Mouse (Mus musculus) midbrain, embryonic 12.5 days (tissue): Measurements from ENCODE around the gene Cuedc2. TPM values are rescaled to one million over a fixed set of nuclear protein-coding genes. Genes with fewer than 3 reads are reported as not detected.
A peak's percentile ranks its signal among the peaks of the same experiment; 100 is the strongest.

ENCODE experiments used
- ATAC-seq: fragments of 200-750 bp; cut with Nextera tagmentation; 2 replicates; pipeline ENCODE4 v1.8.0; 2017; ENCODE audit warnings: low read depth, moderate TSS enrichment, moderate library complexity; ENCODE audit not compliant: low FRiP score
- H3K27ac ChIP-seq: fragments of 300-500 bp; sonication (generic); replicated peaks from 2 replicates; pipeline ENCODE4 v1.5.1; 2016; ENCODE audit warnings: mild to moderate bottlenecking
- H3K27me3 ChIP-seq: fragments of 300-500 bp; sonication (generic); 2 replicates; pipeline ENCODE4 v1.6.1; 2016; ENCODE audit warnings: mild to moderate bottlenecking
- H3K36me3 ChIP-seq: fragments of 300-500 bp; sonication (generic); 2 replicates; pipeline ENCODE4 v1.6.1; 2016
- H3K4me1 ChIP-seq: fragments of 300-500 bp; sonication (generic); 2 replicates; pipeline ENCODE4 v1.6.1; 2016
- H3K4me2 ChIP-seq: fragments of 300-500 bp; sonication (generic); replicated peaks from 2 replicates; pipeline ENCODE4 v1.6.1; 2016; ENCODE audit warnings: mild to moderate bottlenecking, moderate library complexity
- H3K4me3 ChIP-seq: fragments of 300-500 bp; sonication (generic); 2 replicates; pipeline ENCODE4 v1.5.1; 2016; ENCODE audit warnings: mild to moderate bottlenecking
- H3K9ac ChIP-seq: fragments of 300-500 bp; sonication (generic); replicated peaks from 2 replicates; pipeline ENCODE4 v1.6.1; 2016; ENCODE audit warnings: mild to moderate bottlenecking, moderate library complexity
- H3K9me3 ChIP-seq: fragments of 300-500 bp; sonication (generic); 2 replicates; pipeline ENCODE4 v1.6.1; 2016; ENCODE audit warnings: mild to moderate bottlenecking
- WGBS: fragments of 180-500 bp; shearing (Covaris S2); methylation state at CpG from one replicate; pipeline ENCODE4 v1.1.7; 2016; 5-methylcytosine and 5-hydroxymethylcytosine counted together
- polyA plus RNA-seq: library from polyadenylated mRNA; unstranded; fragments of >200 nt; fragmentation: Nextera tagmentation; extraction: Ambion mirVana; gene quantifications from 2 replicates; pipeline ENCODE4 v1.2.1, GENCODE M21; 2016

The Cuedc2 gene
- polyA plus RNA-seq, 1 experiment from 2014 or later: 237 TPM

- 3% methylated on average over 25 of the region's 29 CpGs for WGBS
- H3K4me3 ChIP-seq: peak overlapping the region; percentile 75
- H3K4me1 ChIP-seq: peaks cover 64% of the 10 kb centered on the region
- H3K9me3 ChIP-seq: no peaks in the 10 kb centered on the region
- peaks cover 59% of the 10 kb centered on the region for H3K27me3 ChIP-seq
- H3K36me3 ChIP-seq: peaks cover 11% of the 10 kb centered on the region
- ATAC-seq: no peak
- H3K27ac ChIP-seq: peak overlapping the region; percentile 96
- peak overlapping the region; percentile 56 for H3K9ac ChIP-seq
- peak overlapping the region; percentile 98 for H3K4me2 ChIP-seq
Measured at GRCm38 (mm10) chr19:46326019-46326755, 12.3 kb downstream of the Cuedc2 start.

- peak overlapping the region; percentile 98 for H3K4me2 ChIP-seq
- no peaks in the 10 kb centered on the region for H3K36me3 ChIP-seq
- WGBS: 82% methylated on average over 5 of the region's 5 CpGs
- H3K27me3 ChIP-seq: peaks cover 63% of the 10 kb centered on the region
- ATAC-seq: no peak
- H3K9me3 ChIP-seq: no peaks in the 10 kb centered on the region
- no peak overlapping the region for H3K27ac ChIP-seq
- peaks cover 67% of the 10 kb centered on the region for H3K4me1 ChIP-seq
- H3K4me3 ChIP-seq: no peak overlapping the region
- no peak overlapping the region; the same call in 1 of the 2 replicates for H3K9ac ChIP-seq
Measured at GRCm38 (mm10) chr19:46324918-46325317, 13.6 kb downstream of the Cuedc2 start.

GRCm38 (mm10) chr19:46324366-46324765 lies 14.1 kb downstream of the Cuedc2 start:
- Histone ChIP-seq H3K9ac (no peak overlapping the region), H3K27ac (no peak overlapping the region), H3K27me3 (peaks cover 68% of the 10 kb centered on the region), H3K9me3 (no peaks in the 10 kb centered on the region), H3K36me3 (no peaks in the 10 kb centered on the region), H3K4me1 (peaks cover 67% of the 10 kb centered on the region), H3K4me2 (peak overlapping the region; percentile 98; the same call in 1 of the 2 replicates), H3K4me3 (no peak overlapping the region)
- no peak for ATAC-seq
- WGBS: 79% methylated on average over 11 of the region's 11 CpGs

GRCm38 (mm10) chr19:46323716-46324115 lies 14.8 kb downstream of the Cuedc2 start:
- ATAC-seq: no peak
- Histone ChIP-seq H3K9me3 (no peaks in the 10 kb centered on the region), H3K27ac (no peak overlapping the region), H3K4me3 (no peak overlapping the region), H3K9ac (no peak overlapping the region), H3K4me1 (peaks cover 67% of the 10 kb centered on the region), H3K4me2 (0 out of 2 replicates have a peak overlapping the region, but pooled peaks have one; percentile 1), H3K36me3 (no peaks in the 10 kb centered on the region), H3K27me3 (peaks cover 70% of the 10 kb centered on the region)
- WGBS: 79% methylated on average over 5 of the region's 5 CpGs

GRCm38 (mm10) chr19:46322996-46323572 lies 15.4 kb downstream of the Cuedc2 start:
- ATAC-seq: no peak
- H3K27me3 ChIP-seq: peaks cover 77% of the 10 kb centered on the region
- no peak overlapping the region for H3K4me2 ChIP-seq
- H3K4me3 ChIP-seq: no peak overlapping the region
- no peaks in the 10 kb centered on the region for H3K36me3 ChIP-seq
- peak overlapping the region; percentile 84; the same call in 1 of the 2 replicates for H3K27ac ChIP-seq
- peaks cover 72% of the 10 kb centered on the region for H3K4me1 ChIP-seq
- peak overlapping the region; percentile 43; the same call in 1 of the 2 replicates for H3K9ac ChIP-seq
- WGBS: 83% methylated on average over 13 of the region's 13 CpGs
- no peaks in the 10 kb centered on the region for H3K9me3 ChIP-seq

- 55% methylated on average over 11 of the region's 11 CpGs for WGBS
- Histone ChIP-seq H3K36me3 (no peaks in the 10 kb centered on the region), H3K4me2 (peak overlapping the region; percentile 27), H3K27ac (peak overlapping the region; percentile 84), H3K9me3 (no peaks in the 10 kb centered on the region), H3K27me3 (peaks cover 84% of the 10 kb centered on the region), H3K4me3 (no peak overlapping the region), H3K4me1 (peaks cover 74% of the 10 kb centered on the region), H3K9ac (peak overlapping the region; percentile 43; the same call in 1 of the 2 replicates)
- no peak for ATAC-seq
Measured at GRCm38 (mm10) chr19:46322144-46322995, 16.1 kb downstream of the Cuedc2 start.

GRCm38 (mm10) chr19:46321101-46321943 lies 17.2 kb downstream of the Cuedc2 start:
- H3K27me3 ChIP-seq: peaks cover 91% of the 10 kb centered on the region
- peaks cover 68% of the 10 kb centered on the region for H3K4me1 ChIP-seq
- 18% methylated on average over 6 of the region's 6 CpGs for WGBS
- no peak overlapping the region; the same call in 1 of the 2 replicates for H3K9ac ChIP-seq
- no peaks in the 10 kb centered on the region for H3K9me3 ChIP-seq
- H3K4me3 ChIP-seq: no peak overlapping the region
- H3K36me3 ChIP-seq: no peaks in the 10 kb centered on the region
- peak overlapping the region; percentile 27 for H3K4me2 ChIP-seq
- peak overlapping the region; percentile 84 for H3K27ac ChIP-seq
- peak; percentile 85 for ATAC-seq

GRCm38 (mm10) chr19:46320076-46320785 lies 18.3 kb downstream of the Cuedc2 start:
- peaks cover 62% of the 10 kb centered on the region for H3K4me1 ChIP-seq
- ATAC-seq: no peak
- 84% methylated on average over 8 of the region's 8 CpGs for WGBS
- H3K27ac ChIP-seq: peak overlapping the region; percentile 84; the same call in 1 of the 2 replicates
- no peak overlapping the region for H3K4me2 ChIP-seq
- no peaks in the 10 kb centered on the region for H3K36me3 ChIP-seq
- no peak overlapping the region for H3K9ac ChIP-seq
- H3K4me3 ChIP-seq: no peak overlapping the region
- peaks cover 91% of the 10 kb centered on the region for H3K27me3 ChIP-seq
- no peaks in the 10 kb centered on the region for H3K9me3 ChIP-seq

GRCm38 (mm10) chr19:46318586-46319378 lies 19.7 kb downstream of the Cuedc2 start:
- no peaks in the 10 kb centered on the region for H3K9me3 ChIP-seq
- no peaks in the 10 kb centered on the region for H3K36me3 ChIP-seq
- 0 out of 2 replicates have a peak overlapping the region, but pooled peaks have one; percentile 5 for H3K27ac ChIP-seq
- 13% methylated on average over 16 of the region's 16 CpGs for WGBS
- H3K4me2 ChIP-seq: peak overlapping the region; percentile 64
- ATAC-seq: no peak
- peaks cover 54% of the 10 kb centered on the region for H3K4me1 ChIP-seq
- peaks cover 91% of the 10 kb centered on the region for H3K27me3 ChIP-seq
- H3K4me3 ChIP-seq: peak overlapping the region; percentile 46
- no peak overlapping the region for H3K9ac ChIP-seq

- Histone ChIP-seq H3K9ac (peak overlapping the region; percentile 52), H3K27ac (0 out of 2 replicates have a peak overlapping the region, but pooled peaks have one; percentile 52), H3K27me3 (peaks cover 91% of the 10 kb centered on the region), H3K36me3 (no peaks in the 10 kb centered on the region), H3K4me1 (peaks cover 52% of the 10 kb centered on the region), H3K9me3 (no peaks in the 10 kb centered on the region), H3K4me2 (peak overlapping the region; percentile 64), H3K4me3 (peak overlapping the region; percentile 46)
- 2% methylated on average over 38 of the region's 42 CpGs for whole genome bisulfite sequencing
- no peak for ATAC-seq
Measured at GRCm38 (mm10) chr19:46318031-46318471, 20.5 kb downstream of the Cuedc2 start.
